Mouse (Mus musculus): ENCODE data around the gene Usp36.

GRCm38 (mm10) chr11:118219066-118219465, 71.0 kb downstream of the Usp36 start:
- TF ChIP-seq POU5F1 (IDR thresholded peaks at IDR 0.05; ENCODE audit: borderline replicate concordance, low read length): no peak
- no peak for TF ChIP-seq CTCF (conservative IDR thresholded peaks at IDR 0.05; ENCODE audit: low read length)
- TF ChIP-seq NANOG (IDR thresholded peaks at IDR 0.05; ENCODE audit: borderline replicate concordance, low read length): no peak

All from E14TG2a.4 (cell line).